Mouse (Mus musculus): ENCODE data around the gene Sntg2. TPM values are rescaled to one million over a fixed set of nuclear protein-coding genes. Genes with fewer than 3 reads are reported as not detected.

Sntg2 gene
- total RNA-seq, 2 experiments from 2014 or later, result 7.9 to 8.4 TPM

GRCm38 (mm10) chr12:30348036-30348435 lies 25.1 kb downstream of the Sntg2 start:
- no peak for DNase-seq (ENCODE audit: extremely low spot score in 1 of 2, low spot score in 2 of 2)
- Histone ChIP-seq H3K27ac (no peak overlapping the region; the same call in 1 of the 2 replicates), H3K4me3 (no peak overlapping the region)
- intact Hi-C loops (cut with DNase I), result no loop called here
- TF ChIP-seq CTCF (IDR thresholded peaks at IDR 0.05), result no peak

- no peak for TF ChIP-seq CTCF (IDR thresholded peaks at IDR 0.05)
- Histone ChIP-seq H3K27ac (peak overlapping the region; percentile 33; the same call in 1 of the 2 replicates), H3K4me3 (no peak overlapping the region)
- intact Hi-C loops (cut with DNase I), result loop anchor here (1.0 kb wide), 1 partner anchor 101 kb away; no protein-coding TSS in a partner anchor
- DNase-seq (ENCODE audit: extremely low spot score in 1 of 2, low spot score in 2 of 2), result no peak
Observed at GRCm38 (mm10) chr12:30347284-30347683, 25.9 kb downstream of the Sntg2 start.

GRCm38 (mm10) chr12:30344806-30345205 lies 28.4 kb downstream of the Sntg2 start:
- DNase-seq (ENCODE audit: extremely low spot score in 1 of 2, low spot score in 2 of 2), result no peak
- Histone ChIP-seq H3K4me3 (no peak overlapping the region), H3K27ac (no peak overlapping the region)
- intact Hi-C loops (cut with DNase I), result no loop called here
- TF ChIP-seq CTCF (IDR thresholded peaks at IDR 0.05), result no peak

GRCm38 (mm10) chr12:30336301-30336700 lies 36.9 kb downstream of the Sntg2 start:
- H3K4me3 ChIP-seq, result no peak overlapping the region
- no peak overlapping the region for H3K27ac ChIP-seq
- intact Hi-C loops (cut with DNase I), result no loop called here
- TF ChIP-seq CTCF (IDR thresholded peaks at IDR 0.05), result no peak
- no peak for DNase-seq (ENCODE audit: extremely low spot score in 1 of 2, low spot score in 2 of 2)

DNA sequence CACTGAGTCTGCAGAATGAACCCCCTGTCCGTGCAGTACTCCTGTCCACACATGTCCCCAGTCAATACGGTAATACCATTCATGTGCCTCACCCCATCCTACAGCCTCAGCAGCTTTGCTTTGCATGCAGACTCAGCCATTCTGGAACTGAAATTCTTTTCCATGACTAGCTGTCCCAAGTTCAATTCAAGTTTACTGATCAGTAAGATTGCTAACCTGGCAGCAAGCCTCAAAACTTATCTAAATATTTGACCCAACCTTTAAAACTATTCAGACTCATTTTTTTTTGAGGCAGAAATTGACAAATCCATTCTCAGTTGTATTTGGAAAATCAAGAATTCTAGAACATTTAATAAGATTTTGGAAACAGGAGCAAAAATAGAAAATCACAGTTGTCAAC lies 38.7 kb downstream of the Sntg2 start:
- intact Hi-C loops (cut with DNase I), result no loop called here
- Histone ChIP-seq H3K27ac (no peak overlapping the region), H3K4me3 (no peak overlapping the region)
- no peak for DNase-seq (ENCODE audit: extremely low spot score in 1 of 2, low spot score in 2 of 2)
- TF ChIP-seq CTCF (IDR thresholded peaks at IDR 0.05), result no peak

DNA sequence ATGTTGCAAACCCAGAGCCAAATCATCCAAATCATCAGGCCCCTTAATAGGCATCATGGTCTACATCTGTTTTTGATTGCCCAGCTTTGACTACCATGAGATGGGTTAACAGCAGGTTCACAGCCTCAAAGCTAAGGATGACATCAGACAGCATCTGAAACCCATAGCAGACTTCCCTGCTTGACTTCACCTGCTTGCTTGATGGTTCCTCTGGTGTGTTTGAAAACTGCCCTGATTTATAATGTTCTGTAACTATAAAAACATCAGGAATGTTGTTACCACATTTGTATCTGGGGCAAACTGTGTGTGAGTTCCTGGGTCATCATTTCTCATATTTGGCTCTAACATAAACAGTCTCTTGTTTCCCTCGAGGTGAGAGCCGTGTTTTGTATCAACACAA lies 55.2 kb downstream of the Sntg2 start:
- TF ChIP-seq CTCF (IDR thresholded peaks at IDR 0.05), result no peak
- DNase-seq (ENCODE audit: extremely low spot score in 1 of 2, low spot score in 2 of 2), result no peak
- intact Hi-C loops (cut with DNase I), result no loop called here
- H3K27ac ChIP-seq, result no peak overlapping the region
- H3K4me3 ChIP-seq, result no peak overlapping the region

GRCm38 (mm10) chr12:30313021-30313420 lies 60.2 kb downstream of the Sntg2 start:
- Histone ChIP-seq H3K27ac (no peak overlapping the region), H3K4me3 (no peak overlapping the region)
- DNase-seq (ENCODE audit: extremely low spot score in 1 of 2, low spot score in 2 of 2), result no peak
- intact Hi-C loops (cut with DNase I), result no loop called here
- no peak for TF ChIP-seq CTCF (IDR thresholded peaks at IDR 0.05)

DNA sequence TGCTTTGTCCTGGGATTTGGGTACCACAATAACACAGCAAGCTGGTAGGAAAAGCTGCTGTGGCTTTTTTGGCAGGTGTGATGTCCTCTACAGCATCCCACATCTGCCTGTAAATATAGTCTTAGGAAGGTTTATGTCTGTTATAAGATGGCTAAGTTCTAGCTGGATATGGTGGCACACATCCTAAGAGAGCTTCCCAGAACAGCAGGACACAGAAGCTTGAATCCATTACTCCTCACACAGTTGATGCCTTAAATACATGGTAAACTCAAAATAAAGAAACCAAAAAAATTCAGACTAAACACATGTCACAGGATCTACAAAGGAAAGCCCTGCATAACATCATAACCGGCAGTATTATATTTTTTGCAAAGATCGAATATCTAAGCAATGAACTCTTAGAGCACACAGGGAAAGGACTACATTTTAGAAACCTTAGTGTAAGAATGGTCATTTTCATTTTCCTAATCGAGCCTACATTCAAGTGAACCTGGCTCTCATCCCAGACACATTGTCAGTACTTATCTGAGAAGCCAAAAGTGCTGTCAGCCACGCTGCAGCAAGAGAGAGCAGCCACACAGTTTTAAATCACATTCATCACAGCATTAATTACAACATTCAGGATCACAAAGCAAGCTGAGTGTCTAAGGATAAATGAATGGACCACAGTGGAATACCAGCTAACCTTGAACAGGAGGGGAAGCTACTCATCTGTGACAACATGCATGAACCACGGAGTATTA lies 64.8 kb downstream of the Sntg2 start:
- intact Hi-C loops (cut with DNase I), result no loop called here
- TF ChIP-seq CTCF (IDR thresholded peaks at IDR 0.05), result no peak
- DNase-seq (ENCODE audit: extremely low spot score in 1 of 2, low spot score in 2 of 2), result no peak
- Histone ChIP-seq H3K4me3 (no peak overlapping the region), H3K27ac (no peak overlapping the region)

DNA sequence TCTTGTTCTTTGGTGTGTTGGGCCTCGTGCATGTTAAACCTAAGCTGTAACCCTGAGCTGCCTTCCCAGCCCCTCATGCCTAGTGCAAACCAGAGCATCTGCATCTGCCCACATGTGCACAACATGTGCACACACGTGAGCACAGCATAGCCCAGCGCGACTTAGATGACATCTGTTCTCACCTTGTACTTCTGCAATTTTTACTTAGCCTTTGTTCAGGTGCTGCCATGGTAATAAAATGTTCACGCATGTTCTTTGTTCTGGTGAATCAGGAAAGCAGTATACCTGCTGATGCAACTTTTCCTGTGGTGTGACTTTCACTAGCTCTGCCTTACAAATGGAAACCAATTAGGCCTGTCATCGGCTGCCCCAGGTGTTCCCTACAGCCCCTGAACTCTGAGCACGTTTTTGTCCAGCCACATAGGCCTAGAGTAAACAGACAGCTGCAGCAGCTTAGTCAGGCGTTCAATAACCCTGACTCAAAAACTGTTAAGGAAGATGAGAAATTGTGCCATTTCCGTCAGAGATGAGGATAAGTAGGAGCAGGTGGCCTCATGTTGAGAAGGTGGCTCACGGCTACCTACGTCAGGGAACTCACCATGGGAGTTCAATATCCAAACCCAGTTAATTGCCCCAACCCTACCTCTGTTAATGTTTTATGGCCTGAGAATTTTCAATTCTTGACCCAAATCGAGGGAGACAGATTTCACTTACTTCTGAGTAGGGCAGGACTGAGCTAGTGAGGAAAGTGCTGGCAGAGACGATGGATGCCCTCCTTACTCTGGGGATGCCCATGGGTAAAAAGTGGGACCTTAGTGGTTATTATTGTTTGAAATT lies 80.2 kb downstream of the Sntg2 start:
- intact Hi-C loops (cut with DNase I), result no loop called here
- no peak for DNase-seq (ENCODE audit: extremely low spot score in 1 of 2, low spot score in 2 of 2)
- H3K27ac ChIP-seq, result no peak overlapping the region
- H3K4me3 ChIP-seq, result no peak overlapping the region
- TF ChIP-seq CTCF (IDR thresholded peaks at IDR 0.05), result no peak

DNA sequence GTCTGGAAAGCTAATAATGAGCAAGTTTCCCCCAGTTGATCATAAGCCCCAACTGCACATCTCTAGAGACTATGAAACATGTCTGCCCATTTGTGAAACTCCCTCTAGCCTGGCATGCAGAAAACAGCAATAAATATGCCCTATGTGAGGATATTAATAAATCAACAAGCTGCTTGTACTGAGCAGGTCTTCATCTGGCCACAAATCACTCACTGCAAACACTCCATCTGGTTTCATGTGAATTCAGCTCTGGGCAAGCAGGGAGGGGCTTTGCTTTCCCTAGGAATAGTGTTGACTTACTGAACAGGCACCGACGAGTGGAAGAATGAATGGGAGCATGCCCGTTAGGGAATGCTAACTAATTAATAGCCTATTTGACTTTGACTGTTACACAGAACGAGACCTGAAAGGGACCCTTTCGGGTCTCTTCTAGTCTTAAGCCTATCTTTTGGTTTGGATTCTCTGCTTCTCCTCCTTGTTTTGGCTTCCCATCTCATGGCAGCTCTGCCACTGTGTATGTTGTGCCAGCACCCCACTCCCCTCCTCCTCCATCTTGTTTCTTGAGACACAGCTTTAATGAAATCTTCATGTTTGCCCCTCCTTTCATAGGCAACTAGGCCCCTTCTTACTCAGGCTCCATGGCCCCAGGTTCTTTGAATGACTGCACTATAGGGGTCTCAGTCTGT lies 86.1 kb downstream of the Sntg2 start:
- no peak overlapping the region for H3K4me3 ChIP-seq
- DNase-seq (ENCODE audit: extremely low spot score in 1 of 2, low spot score in 2 of 2), result no peak
- no peak for TF ChIP-seq CTCF (IDR thresholded peaks at IDR 0.05)
- intact Hi-C loops (cut with DNase I), result no loop called here
- no peak overlapping the region for H3K27ac ChIP-seq

GRCm38 (mm10) chr12:30283741-30284140 lies 89.4 kb downstream of the Sntg2 start:
- H3K4me3 ChIP-seq, result no peak overlapping the region
- DNase-seq (ENCODE audit: extremely low spot score in 1 of 2, low spot score in 2 of 2), result no peak
- no peak for TF ChIP-seq CTCF (IDR thresholded peaks at IDR 0.05)
- no peak overlapping the region for H3K27ac ChIP-seq
- intact Hi-C loops (cut with DNase I), result no loop called here

Measured in left cerebral cortex, adult 2 months (tissue).